Mouse (Mus musculus): ENCODE data around the gene Spata5.

Spata5 gene

GRCm38 (mm10) chr3:37421179-37421578 is 1.5 kb downstream of the Spata5 start:
- no peak for DNase-seq

- DNase-seq: no peak
Measured at GRCm38 (mm10) chr3:37426069-37426468, 6.4 kb downstream of the Spata5 start.

GRCm38 (mm10) chr3:37430359-37430758 is 10.7 kb downstream of the Spata5 start:
- DNase-seq: no peak

GRCm38 (mm10) chr3:37439770-37440169 is 20.1 kb downstream of the Spata5 start:
- DNase-seq: no peak

- no peak for DNase-seq
Measured at GRCm38 (mm10) chr3:37443409-37443808, 23.7 kb downstream of the Spata5 start.

- DNase-seq: no peak
Measured at GRCm38 (mm10) chr3:37455992-37456391, 36.3 kb downstream of the Spata5 start.

GRCm38 (mm10) chr3:37468170-37468569 is 48.5 kb downstream of the Spata5 start:
- DNase-seq: no peak

- no peak for DNase-seq
Measured at GRCm38 (mm10) chr3:37469353-37469752, 49.7 kb downstream of the Spata5 start.

- no peak for DNase-seq
Measured at GRCm38 (mm10) chr3:37470867-37471266, 51.2 kb downstream of the Spata5 start.

- DNase-seq: no peak
Measured at GRCm38 (mm10) chr3:37472461-37472860, 52.8 kb downstream of the Spata5 start.

- no peak for DNase-seq
Measured at GRCm38 (mm10) chr3:37476485-37476884, 56.8 kb downstream of the Spata5 start.

- no peak for DNase-seq
Measured at GRCm38 (mm10) chr3:37477438-37478188, 57.9 kb downstream of the Spata5 start.

GRCm38 (mm10) chr3:37479771-37480170 is 60.1 kb downstream of the Spata5 start:
- DNase-seq: no peak

- DNase-seq: no peak
Measured at GRCm38 (mm10) chr3:37481295-37481694, 61.6 kb downstream of the Spata5 start.

GRCm38 (mm10) chr3:37482720-37483119 is 63.0 kb downstream of the Spata5 start:
- DNase-seq: no peak

GRCm38 (mm10) chr3:37483709-37484265 is 64.1 kb downstream of the Spata5 start:
- no peak for DNase-seq

GRCm38 (mm10) chr3:37487639-37488038 is 67.9 kb downstream of the Spata5 start:
- no peak for DNase-seq

- no peak for DNase-seq
Measured at GRCm38 (mm10) chr3:37488173-37488572, 68.5 kb downstream of the Spata5 start.

GRCm38 (mm10) chr3:37490025-37490424 is 70.3 kb downstream of the Spata5 start:
- DNase-seq: no peak

- DNase-seq: no peak
Measured at GRCm38 (mm10) chr3:37500939-37501338, 81.2 kb downstream of the Spata5 start.

- DNase-seq: no peak
Measured at GRCm38 (mm10) chr3:37502552-37502951, 82.9 kb downstream of the Spata5 start.

- DNase-seq: no peak
Measured at GRCm38 (mm10) chr3:37503846-37504245, 84.2 kb downstream of the Spata5 start.

GRCm38 (mm10) chr3:37510055-37511032 is 90.6 kb downstream of the Spata5 start:
- DNase-seq: no peak

Data from thymus, adult 18-20 months (tissue).